Mouse (Mus musculus): Measurements from ENCODE around the gene Myo18a. TPM values are rescaled to one million over a fixed set of nuclear protein-coding genes. Genes with fewer than 3 reads are reported as not detected.

Myo18a gene
- polyA plus RNA-seq, 1 experiment from 2014 or later, result 21.6 TPM

DNA sequence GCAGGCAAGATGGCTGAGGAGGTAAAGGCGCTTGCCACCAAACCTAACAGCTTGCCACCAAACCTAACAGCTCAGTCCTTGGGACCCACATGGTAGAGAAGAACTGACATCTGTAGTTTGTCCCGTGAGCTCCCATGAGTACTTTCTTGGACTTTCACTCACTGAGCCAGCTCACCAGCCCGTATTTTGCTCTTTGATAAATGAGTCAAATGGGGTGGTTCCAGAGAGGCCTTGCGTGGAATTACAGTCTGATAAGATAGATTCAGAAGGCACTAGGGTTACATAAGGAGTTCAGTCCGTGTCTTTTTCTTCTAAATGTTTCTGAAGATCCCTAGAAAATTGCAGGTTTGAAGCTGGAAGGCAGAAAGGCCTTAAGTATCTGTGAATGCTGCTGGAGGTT lies 10.5 kb upstream of the Myo18a start:
- Histone ChIP-seq H3K9ac (replicated peaks; ENCODE audit: low read depth) (no peak overlapping the region), H3K4me1 (ENCODE audit: insufficient read depth, low read depth, low read length) (no peaks in the 10 kb centered on the region), H3K27me3 (replicated peaks; ENCODE audit: insufficient read depth, low read length) (no peaks in the 10 kb centered on the region), H3K9me3 (ENCODE audit: low read length) (no peaks in the 10 kb centered on the region), H3K36me3 (ENCODE audit: insufficient read depth, low read length) (no peaks in the 10 kb centered on the region), H3K4me2 (replicated peaks; ENCODE audit: low read depth, low read length) (no peak overlapping the region), H3K4me3 (ENCODE audit: low read depth, low read length) (no peak overlapping the region), H3K27ac (ENCODE audit: low read length) (no peak overlapping the region)
- ATAC-seq, result no peak
- WGBS, result 61% methylated on average over 5 of the region's 5 CpGs
- TF ChIP-seq EP300 (IDR thresholded peaks at IDR 0.05), result no peak
- TF ChIP-seq CTCF (IDR thresholded peaks at IDR 0.05), result no peak
- DNase-seq (ENCODE audit: low spot score), result no peak

- Histone ChIP-seq H3K4me3 (ENCODE audit: low read depth, low read length) (no peak overlapping the region), H3K36me3 (ENCODE audit: insufficient read depth, low read length) (no peaks in the 10 kb centered on the region), H3K9me3 (ENCODE audit: low read length) (no peaks in the 10 kb centered on the region), H3K9ac (replicated peaks; ENCODE audit: low read depth) (no peak overlapping the region), H3K27ac (ENCODE audit: low read length) (no peak overlapping the region), H3K4me2 (replicated peaks; ENCODE audit: low read depth, low read length) (no peak overlapping the region), H3K4me1 (ENCODE audit: insufficient read depth, low read depth, low read length) (no peaks in the 10 kb centered on the region), H3K27me3 (replicated peaks; ENCODE audit: insufficient read depth, low read length) (no peaks in the 10 kb centered on the region)
- 79% methylated on average over 3 of the region's 3 CpGs for WGBS
- TF ChIP-seq EP300 (IDR thresholded peaks at IDR 0.05) (no peak), CTCF (IDR thresholded peaks at IDR 0.05) (no peak)
- DNase-seq (ENCODE audit: low spot score) (no peak), ATAC-seq (no peak)
Observed at GRCm38 (mm10) chr11:77753469-77753868, 9.6 kb upstream of the Myo18a start.

DNA sequence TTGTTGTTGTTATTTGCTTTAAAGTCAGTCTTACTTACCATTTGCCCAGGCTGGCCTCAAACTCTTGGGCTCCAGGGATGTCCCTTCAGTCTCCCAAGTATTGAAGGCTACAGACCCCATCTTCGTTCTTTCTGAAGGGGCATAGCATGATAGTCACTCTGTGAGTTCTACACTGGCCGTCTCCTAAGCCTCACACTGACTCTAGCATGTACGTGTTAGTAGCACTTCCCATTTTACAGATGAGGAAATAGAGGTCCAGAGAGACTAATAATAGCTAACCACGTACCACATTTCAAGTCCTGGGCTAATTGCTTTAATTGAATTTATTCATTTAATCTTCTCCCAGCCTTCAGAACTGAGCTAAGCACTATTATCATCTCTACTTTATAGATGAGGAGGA lies 3.0 kb upstream of the Myo18a start:
- ATAC-seq (no peak), DNase-seq (ENCODE audit: low spot score) (no peak)
- Histone ChIP-seq H3K27ac (ENCODE audit: low read length) (no peak overlapping the region), H3K9ac (replicated peaks; ENCODE audit: low read depth) (no peak overlapping the region), H3K4me1 (ENCODE audit: insufficient read depth, low read depth, low read length) (peaks cover 12% of the 10 kb centered on the region; the same call in 1 of the 2 replicates), H3K9me3 (ENCODE audit: low read length) (no peaks in the 10 kb centered on the region), H3K36me3 (ENCODE audit: insufficient read depth, low read length) (no peaks in the 10 kb centered on the region), H3K4me3 (ENCODE audit: low read depth, low read length) (no peak overlapping the region), H3K27me3 (replicated peaks; ENCODE audit: insufficient read depth, low read length) (no peaks in the 10 kb centered on the region), H3K4me2 (replicated peaks; ENCODE audit: low read depth, low read length) (no peak overlapping the region)
- TF ChIP-seq EP300 (IDR thresholded peaks at IDR 0.05) (no peak), CTCF (IDR thresholded peaks at IDR 0.05) (no peak)
- 83% methylated on average over 4 of the region's 4 CpGs for WGBS

DNA sequence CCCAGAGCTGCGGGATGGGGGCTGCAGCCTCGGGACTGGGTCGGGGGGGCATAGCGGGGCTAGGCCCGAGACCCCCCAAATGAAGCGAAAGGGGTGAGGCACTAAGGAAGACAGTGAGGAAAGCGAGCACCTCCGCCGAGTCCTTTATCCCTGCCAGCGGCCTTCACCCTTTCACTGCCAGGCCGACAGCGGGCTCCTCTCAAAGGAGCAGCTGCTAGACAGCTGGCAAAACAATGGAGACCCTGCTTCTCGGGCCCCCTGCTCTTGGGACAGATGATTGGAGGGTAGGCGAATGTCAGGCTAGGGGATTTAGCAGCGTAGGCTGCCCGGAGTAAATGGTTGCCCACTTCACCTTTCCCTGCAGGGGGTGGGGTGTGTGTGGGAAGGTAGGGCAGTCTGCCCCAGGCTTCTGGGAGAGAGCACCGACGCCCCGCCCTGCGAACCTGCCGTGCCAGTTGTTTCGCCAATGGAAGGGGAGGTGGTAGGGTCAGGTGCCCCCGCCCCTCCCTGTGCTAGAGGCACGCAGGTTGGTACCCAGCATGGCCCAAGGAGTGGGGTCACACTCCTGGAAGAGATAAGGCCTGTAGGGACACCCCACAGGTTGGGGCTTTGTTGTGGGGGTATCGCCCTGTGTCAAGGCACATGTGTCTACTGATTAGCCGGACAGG lies 761 bp downstream of the Myo18a start:
- WGBS, result 6% methylated on average over 25 of the region's 26 CpGs
- no peaks in the 10 kb centered on the region for H3K27me3 ChIP-seq (replicated peaks; ENCODE audit: insufficient read depth, low read length)
- no peaks in the 10 kb centered on the region for H3K36me3 ChIP-seq (ENCODE audit: insufficient read depth, low read length)
- peak overlapping the region; percentile 62 for H3K9ac ChIP-seq (replicated peaks; ENCODE audit: low read depth)
- H3K4me2 ChIP-seq (replicated peaks; ENCODE audit: low read depth, low read length), result peak overlapping the region; percentile 96
- peak; percentile 89 for DNase-seq (ENCODE audit: low spot score)
- H3K9me3 ChIP-seq (ENCODE audit: low read length), result no peaks in the 10 kb centered on the region
- peaks cover 25% of the 10 kb centered on the region for H3K4me1 ChIP-seq (ENCODE audit: insufficient read depth, low read depth, low read length)
- ATAC-seq, result peak; percentile 46
- H3K4me3 ChIP-seq (ENCODE audit: low read depth, low read length), result peak overlapping the region; percentile 88
- peak overlapping the region; percentile 89 for H3K27ac ChIP-seq (ENCODE audit: low read length)
- no peak for TF ChIP-seq EP300 (IDR thresholded peaks at IDR 0.05)
- no peak for TF ChIP-seq CTCF (IDR thresholded peaks at IDR 0.05)

GRCm38 (mm10) chr11:77764694-77765458 lies 1.8 kb downstream of the Myo18a start:
- Histone ChIP-seq H3K36me3 (ENCODE audit: insufficient read depth, low read length) (no peaks in the 10 kb centered on the region), H3K4me2 (replicated peaks; ENCODE audit: low read depth, low read length) (peak overlapping the region; percentile 96), H3K9ac (replicated peaks; ENCODE audit: low read depth) (0 out of 2 replicates have a peak overlapping the region, but pooled peaks have one; percentile 62), H3K27me3 (replicated peaks; ENCODE audit: insufficient read depth, low read length) (no peaks in the 10 kb centered on the region), H3K4me1 (ENCODE audit: insufficient read depth, low read depth, low read length) (peaks cover 25% of the 10 kb centered on the region), H3K4me3 (ENCODE audit: low read depth, low read length) (peak overlapping the region; percentile 88; the same call in 1 of the 2 replicates), H3K27ac (ENCODE audit: low read length) (peak overlapping the region; percentile 89), H3K9me3 (ENCODE audit: low read length) (no peaks in the 10 kb centered on the region)
- WGBS, result 33% methylated on average over 9 of the region's 9 CpGs
- peak; percentile 65 for ATAC-seq
- peak; percentile 70 for DNase-seq (ENCODE audit: low spot score)
- TF ChIP-seq CTCF (IDR thresholded peaks at IDR 0.05), result no peak
- peak; percentile 56; the same call in 1 of the 2 replicates for TF ChIP-seq EP300 (IDR thresholded peaks at IDR 0.05)

DNA sequence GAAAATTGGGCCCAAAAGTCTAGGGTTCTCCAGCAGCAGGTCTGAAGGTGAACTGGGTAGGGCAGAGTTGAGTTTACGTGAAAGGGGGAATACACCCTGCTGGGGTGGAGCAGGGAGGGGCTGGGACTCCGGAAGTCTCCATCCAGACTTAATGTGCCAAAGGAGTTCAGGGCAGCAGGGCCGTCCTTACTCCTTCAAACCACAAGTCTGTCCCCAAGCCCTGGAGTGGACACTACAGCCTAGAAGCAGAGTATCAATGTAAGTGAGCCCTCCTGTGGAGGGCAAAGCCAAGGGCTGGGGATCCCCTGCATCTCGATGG lies 2.4 kb downstream of the Myo18a start:
- Histone ChIP-seq H3K9ac (replicated peaks; ENCODE audit: low read depth) (no peak overlapping the region), H3K4me2 (replicated peaks; ENCODE audit: low read depth, low read length) (peak overlapping the region; percentile 30), H3K4me3 (ENCODE audit: low read depth, low read length) (no peak overlapping the region), H3K4me1 (ENCODE audit: insufficient read depth, low read depth, low read length) (peaks cover 25% of the 10 kb centered on the region), H3K9me3 (ENCODE audit: low read length) (no peaks in the 10 kb centered on the region), H3K27me3 (replicated peaks; ENCODE audit: insufficient read depth, low read length) (no peaks in the 10 kb centered on the region), H3K36me3 (ENCODE audit: insufficient read depth, low read length) (no peaks in the 10 kb centered on the region), H3K27ac (ENCODE audit: low read length) (peak overlapping the region; percentile 89)
- DNase-seq (ENCODE audit: low spot score) (peak; percentile 65), ATAC-seq (peak; percentile 34)
- WGBS, result 28% methylated on average over 4 of the region's 4 CpGs
- TF ChIP-seq EP300 (IDR thresholded peaks at IDR 0.05), result no peak
- peak; percentile 40 for TF ChIP-seq CTCF (IDR thresholded peaks at IDR 0.05)

All from lung, postnatal 0 days (tissue).